Mouse (Mus musculus) mesoderm, embryonic 11.5 days (tissue): ENCODE results near the gene Auts2.

Experiments
- DNase-seq: peaks from one replicate; pipeline ENCODE4 v3.0.0-alpha.2; 2012; ENCODE audit warnings: low read depth, low spot score

The Auts2 gene

GRCm38 (mm10) chr5:131486527-131486926 is 1056.6 kb downstream of the Auts2 start:
- DNase-seq, result no peak

GRCm38 (mm10) chr5:131475278-131475677 is 1067.9 kb downstream of the Auts2 start:
- no peak for DNase-seq

DNA sequence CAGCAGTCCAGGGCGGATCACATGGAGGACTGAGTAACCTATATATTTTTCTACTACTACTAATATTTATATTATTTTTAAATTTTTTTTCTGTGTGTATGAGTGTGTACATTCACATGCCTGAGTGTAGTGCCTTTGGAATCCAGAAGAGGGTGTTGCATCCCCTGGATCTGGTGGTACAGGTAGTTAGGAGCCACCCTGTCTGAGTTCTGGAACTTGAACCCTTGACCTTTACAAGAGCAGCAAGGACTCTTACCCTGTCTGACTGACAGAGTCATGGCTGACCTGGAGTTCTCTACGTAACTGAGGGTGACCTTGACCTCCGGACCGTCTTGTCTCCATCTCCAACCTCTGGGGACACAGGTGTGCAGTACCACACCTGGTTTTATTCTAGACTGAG is 1074.5 kb downstream of the Auts2 start:
- no peak for DNase-seq

GRCm38 (mm10) chr5:131466131-131466530 is 1077.0 kb downstream of the Auts2 start:
- DNase-seq, result no peak

GRCm38 (mm10) chr5:131463402-131463801 is 1079.7 kb downstream of the Auts2 start:
- no peak for DNase-seq

DNA sequence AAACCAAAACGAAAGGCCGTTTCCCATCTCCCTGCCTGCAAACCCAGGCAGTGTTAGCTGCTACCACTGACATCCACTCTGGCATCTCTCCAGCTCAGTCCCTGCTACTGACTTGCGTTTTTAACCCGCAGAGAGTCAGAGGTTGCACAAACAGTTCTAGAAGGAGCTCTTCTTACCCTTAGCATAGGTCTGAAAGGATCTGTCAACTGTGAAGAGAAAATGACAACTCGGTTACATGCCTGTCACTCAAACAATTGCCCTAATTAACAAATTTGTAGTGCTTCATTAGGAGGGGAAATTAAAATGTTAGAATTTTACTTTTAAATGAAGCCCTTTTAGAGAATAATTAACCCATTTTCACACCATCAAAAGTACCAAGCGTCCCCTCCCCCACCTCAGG is 1083.2 kb downstream of the Auts2 start:
- no peak for DNase-seq

GRCm38 (mm10) chr5:131459549-131459948 is 1083.6 kb downstream of the Auts2 start:
- peak; percentile 12 for DNase-seq

- DNase-seq, result no peak
These were observed 1084.4 kb downstream of the Auts2 start for GRCm38 (mm10) chr5:131458700-131459099.

- DNase-seq, result no peak
These were observed 1085.1 kb downstream of the Auts2 start for GRCm38 (mm10) chr5:131457999-131458398.

DNA sequence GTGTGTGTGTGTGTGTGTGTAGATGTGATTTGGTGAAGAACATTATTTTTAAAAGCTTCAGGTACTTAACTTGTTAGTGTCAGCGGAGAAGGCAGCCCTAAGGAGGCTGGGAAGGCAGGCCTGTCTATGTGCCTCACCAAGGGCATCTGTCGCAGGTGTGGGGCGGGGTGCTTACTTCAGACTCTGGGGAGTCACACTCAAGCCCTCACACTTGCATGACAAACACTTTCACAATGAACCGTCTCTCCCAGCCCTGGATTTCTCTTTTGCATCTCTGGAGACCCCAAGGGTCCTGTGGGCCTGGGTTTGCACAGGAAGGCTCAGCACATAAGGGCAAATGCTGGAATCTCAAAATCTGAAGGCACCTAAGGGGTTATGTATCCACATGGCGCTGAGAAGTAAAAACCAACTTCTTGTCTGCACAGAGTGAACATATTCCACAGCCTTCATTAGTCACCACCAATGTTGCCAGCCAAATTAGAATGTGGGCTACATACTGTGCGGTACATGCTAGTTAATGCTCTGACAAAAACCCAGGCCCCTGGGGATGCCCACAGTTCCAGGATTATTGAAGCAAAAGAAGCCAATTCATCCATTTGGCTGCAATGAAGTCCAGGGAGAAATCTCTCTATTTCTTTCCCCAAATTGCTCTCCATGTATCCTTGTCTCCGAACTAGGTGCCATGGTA is 1093.8 kb downstream of the Auts2 start:
- no peak for DNase-seq

DNA sequence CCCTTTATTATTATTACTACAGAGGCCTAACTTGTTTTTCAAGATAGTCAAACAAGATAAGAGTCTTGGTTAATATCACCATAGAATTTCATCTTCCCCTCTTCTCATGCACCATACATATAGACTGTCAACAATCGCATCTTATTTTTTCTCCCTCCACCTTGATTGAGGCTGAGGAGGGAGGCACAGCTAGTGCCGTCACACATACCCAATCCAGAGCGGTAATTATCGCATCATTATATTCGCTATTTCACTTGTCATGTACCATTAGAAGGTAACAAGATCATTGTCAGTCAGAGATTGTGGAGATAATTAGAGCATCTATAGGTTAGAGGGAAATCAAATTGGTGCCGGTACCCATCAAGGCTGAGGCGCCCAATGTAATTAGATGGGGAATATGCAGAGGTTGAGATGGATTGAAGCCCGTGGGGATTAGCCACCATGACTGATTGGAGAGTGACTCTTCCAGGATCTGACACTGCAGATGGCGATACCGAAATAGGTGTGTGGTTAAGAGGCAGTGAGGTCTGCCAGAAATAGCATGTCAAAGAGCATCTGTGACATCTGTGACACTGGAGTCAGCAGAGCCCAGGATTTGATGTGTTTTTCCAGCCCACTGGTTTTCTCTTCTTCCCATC is 1107.8 kb downstream of the Auts2 start:
- no peak for DNase-seq

GRCm38 (mm10) chr5:131433291-131433690 is 1109.9 kb downstream of the Auts2 start:
- DNase-seq, result no peak

DNA sequence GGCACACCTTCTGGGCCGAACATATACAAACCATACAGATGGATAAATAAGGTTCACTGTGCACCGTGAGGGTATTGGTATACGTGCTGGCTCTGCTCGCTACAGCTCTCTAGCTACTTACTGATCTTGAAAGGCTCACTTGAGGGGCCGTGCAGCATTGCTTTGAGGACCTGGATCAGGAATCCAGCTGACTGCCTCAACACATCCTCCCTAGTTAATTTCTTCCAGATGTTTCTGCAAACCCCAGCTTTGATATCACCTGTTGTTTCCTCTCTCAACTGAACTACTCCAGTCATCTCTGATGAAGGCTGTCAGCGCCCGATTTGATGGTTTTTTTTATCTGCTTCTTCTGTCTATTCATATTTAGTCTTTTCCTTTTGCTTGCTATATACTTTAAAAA is 1111.2 kb downstream of the Auts2 start:
- peak; percentile 50 for DNase-seq

GRCm38 (mm10) chr5:131430109-131430508 is 1113.0 kb downstream of the Auts2 start:
- peak; percentile 73 for DNase-seq

DNA sequence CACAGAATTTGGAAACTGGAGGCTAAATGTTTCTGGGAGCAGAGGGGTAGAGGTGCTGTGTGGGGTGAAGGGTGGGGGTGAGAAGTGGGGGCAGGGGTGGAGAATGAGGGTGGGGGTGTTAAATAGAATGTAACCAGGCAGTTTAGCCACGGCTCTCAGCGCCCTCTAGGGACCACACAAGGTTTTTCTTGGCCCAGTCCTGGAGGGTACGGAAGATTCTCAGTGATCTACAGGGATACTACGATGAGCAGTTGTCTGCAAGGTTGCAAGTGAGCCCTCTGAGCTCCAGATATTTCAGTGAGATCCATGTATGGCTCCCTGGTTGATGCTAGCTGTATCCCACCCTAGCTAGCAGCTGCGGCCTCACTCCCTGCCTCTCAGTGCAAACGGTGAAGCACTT is 1113.6 kb downstream of the Auts2 start:
- DNase-seq, result no peak

DNA sequence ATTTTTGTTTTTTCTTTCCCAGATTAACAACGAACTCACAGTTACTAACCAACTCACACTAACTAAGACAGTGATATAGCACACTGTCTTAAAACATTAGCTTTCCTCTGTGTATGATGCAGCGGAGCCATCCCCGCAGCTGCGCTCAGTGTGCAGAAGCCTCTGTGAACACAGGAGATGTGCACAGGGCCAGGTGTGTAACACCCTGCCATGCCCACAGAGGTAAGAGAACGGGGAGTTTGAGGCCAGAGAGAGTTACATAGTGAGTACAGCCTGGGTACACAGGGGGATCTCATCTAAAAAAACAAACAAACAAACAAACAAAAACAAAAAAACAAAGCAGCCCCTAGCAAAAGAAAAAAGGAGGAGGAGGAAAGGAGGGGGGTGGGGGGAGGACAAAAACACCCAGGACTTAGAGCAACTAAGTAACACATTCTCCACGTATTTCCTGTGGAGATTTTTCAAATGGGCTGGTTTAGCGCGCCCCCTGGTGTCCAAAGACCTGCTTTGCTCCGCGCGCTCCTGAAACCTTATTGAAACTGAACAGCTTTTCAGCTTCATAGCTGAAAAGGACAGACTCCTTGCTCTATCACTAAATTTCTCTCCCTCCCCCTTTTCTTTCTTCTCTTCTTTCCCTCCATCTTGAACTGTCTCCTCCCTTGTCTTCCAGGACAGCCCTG is 1115.3 kb downstream of the Auts2 start:
- DNase-seq, result peak; percentile 73

GRCm38 (mm10) chr5:131422737-131423136 is 1120.4 kb downstream of the Auts2 start:
- DNase-seq, result no peak

DNA sequence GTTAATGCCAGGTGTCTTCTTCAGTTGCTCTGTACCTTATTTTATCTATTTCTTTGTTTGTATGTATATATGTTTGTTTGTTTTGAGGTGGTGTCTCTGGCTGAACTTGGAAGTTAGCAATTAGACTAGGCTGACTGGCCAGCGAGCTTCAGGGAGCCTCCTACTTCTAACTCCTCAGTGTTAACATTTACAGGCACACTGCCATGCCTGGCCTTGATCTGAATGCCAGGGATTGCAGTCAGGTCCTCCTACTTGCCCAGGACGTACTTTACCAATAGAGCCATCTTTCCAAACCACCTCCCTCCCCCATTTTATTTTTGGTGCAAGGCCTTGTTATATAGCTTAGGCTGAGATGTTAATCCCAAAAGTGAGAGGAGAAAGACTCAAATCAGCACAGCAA is 1122.7 kb downstream of the Auts2 start:
- DNase-seq, result no peak

- DNase-seq, result no peak
These were observed 1127.1 kb downstream of the Auts2 start for GRCm38 (mm10) chr5:131415902-131416545.

- DNase-seq, result no peak
These were observed 1144.9 kb downstream of the Auts2 start for GRCm38 (mm10) chr5:131398250-131398649.

DNA sequence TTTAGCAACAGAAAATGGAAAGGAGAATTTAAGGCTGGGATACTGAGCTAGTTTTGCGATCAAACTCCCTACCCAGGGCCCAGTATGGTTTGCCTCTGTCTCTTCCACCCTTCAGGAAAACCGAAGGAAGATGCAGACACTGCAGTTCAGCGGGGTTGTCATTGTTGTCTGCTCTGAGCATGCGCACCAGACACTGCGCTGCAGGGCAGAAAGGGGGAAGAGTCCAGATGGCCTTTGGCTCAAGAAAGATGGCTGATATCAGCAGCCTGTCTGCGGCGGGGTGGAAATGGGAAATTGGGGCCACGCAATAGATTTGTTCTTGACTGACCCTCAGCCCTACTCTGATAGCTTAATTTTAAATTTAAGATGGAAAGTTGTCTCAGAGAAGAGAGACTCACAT is 1147.4 kb downstream of the Auts2 start:
- DNase-seq, result no peak
